Mouse (Mus musculus) c-Kit-positive CD71-positive TER-119-negative erythroid progenitor cells, embryonic 14.5 days (primary cell): ENCODE measurements around the gene Pycr1.
"Not testable (repeated sequence)": the region's sequence is repeated elsewhere in the genome, so short reads cannot be mapped to it uniquely, and the experiment has no call there.

Source experiments
- DNase-seq: peaks from one replicate; pipeline ENCODE4 v3.0.0-alpha.2; 2013; ENCODE audit warnings: low read depth

Pycr1 gene

DNA sequence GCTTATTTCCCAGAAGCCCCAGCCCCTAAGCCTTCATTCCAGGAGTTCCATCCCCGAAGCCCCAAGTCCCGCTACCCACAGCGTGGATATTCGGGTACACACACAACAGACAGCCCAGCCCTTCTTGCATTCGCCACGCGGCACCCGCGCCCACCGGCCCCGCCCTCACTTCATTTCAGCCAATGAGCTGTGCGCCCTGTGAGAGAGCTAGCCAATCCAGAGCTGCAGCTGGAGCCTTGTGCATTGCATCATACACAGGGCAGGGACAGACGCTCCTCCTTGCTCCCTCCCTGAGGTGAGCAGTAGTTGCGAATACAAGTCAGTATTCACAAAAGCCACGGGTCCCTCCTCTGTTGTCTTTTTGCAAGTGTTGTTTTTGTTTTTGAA is at the start of gene Pycr1:
Gene Pycr1, minus strand, starts transcription at position 169 of the 387 bp plus-strand sequence.
- DNase-seq, result peak; percentile 92

DNA sequence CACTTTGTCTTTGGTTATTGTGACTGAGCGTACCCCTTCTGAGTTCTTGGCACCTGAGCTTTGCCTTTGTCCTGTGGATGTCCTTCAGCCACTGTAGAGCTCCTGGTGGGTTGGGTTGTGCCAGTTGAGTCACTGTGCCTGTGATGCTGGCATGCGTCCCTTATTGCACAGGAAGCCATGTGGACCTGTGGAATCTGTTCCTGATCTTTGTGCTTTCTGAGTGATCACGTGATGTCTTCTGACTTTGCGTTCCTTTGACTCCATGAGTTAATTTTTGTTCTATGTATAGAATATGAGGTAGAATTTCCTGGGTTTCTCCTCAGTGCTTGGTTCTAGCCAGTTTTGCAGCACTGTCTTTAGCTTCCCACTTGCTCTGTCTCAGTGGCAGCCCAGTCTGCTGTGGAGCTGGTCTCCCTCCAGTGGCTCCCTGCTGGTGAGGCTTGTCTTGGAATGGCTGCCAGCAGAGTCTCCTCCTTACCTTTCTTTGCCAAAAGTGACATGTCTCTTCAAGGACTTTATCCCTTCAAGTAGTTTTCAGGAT is 49.0 kb upstream of the Pycr1 start:
- DNase-seq, result no peak

DNA sequence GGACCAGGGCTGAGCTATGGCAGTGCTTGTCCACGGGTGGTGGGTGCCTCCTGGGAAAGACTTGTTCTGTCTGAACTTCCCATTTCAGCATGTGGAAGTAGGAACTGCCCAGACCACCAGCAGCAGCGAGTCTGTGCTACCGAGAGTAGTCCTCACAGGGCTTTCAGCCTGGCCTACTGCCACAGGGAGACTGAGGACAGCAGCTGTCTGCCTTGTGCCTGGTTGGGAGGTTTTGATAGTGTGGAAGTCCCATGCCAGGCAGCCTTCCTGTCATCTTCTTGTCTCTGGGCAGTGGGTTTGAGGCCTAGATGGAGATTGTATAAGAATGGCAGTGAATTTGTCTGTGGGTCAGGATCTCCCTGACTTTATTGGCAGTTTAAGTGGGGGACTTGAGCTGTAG is 45.8 kb upstream of the Pycr1 start:
- DNase-seq, result no peak

DNA sequence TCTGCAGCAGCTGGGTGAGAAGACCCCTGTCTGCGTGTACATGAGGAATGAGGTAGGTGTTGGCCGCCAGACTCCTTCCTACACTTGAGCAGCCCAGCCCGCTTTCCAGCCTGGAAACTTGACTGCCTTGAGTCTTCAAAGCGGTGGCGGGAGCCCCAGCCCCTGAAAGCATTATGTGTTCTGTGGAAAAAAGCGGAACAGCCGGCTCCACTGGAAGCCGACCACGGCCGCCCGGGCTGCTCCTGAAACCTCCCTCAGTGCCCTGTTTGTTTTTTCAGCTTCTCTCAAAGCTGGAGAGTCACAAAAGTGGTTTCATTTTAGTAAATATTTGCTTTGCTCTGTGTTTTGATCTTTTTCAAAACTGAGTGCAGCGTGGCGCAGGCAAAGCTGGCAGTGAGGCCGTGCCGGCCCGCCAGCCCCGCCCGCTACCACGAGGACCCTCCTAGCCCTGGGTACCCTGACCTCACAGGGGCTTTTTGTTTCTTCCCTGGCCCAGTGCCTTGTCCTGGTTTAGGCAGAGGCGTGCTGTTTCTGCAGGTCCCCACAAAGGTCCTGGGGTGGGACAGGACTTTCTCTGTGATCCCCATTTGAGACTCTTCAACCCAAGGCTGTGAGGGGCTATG is 43.2 kb upstream of the Pycr1 start:
- DNase-seq, result no peak

DNA sequence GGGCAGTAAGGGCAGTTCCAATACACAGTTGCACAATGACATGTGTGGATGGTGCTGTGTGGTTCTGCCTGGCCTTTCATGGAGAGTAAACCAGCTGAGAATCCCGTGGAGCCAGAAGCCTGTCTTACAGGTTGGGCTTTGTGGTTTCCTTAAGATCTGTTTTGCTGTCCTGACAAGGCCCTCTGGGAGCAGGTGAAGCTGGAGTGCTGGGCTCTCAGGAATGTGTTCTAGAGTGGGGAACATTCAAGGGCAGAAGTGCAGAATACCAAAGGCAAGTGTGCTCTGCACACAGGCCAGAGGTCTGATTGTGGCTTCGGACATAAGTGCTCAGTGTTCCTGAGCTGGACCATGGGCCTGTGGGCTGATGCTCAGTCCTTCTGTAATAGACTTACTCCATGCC is 41.1 kb upstream of the Pycr1 start:
- no peak for DNase-seq

DNA sequence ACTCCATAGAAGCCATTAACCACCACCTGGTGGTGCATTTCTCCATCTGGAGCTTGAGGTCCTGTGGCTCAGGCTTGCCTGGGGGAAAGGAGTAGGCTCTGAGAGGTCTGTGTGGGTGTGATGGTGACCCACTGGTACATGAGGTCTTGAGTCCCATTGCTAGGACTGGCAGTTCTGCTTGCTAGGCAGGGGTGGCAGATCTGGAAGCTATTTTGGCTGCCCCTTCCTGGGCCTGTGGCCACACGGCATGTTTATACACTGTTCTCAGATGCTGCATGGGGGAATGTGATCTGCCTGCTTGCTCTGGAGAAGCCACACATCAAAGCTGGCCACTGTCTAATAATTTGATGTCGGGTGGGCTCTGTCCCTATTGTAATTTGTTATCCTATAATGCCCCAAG is 40.5 kb upstream of the Pycr1 start:
- no peak for DNase-seq

DNA sequence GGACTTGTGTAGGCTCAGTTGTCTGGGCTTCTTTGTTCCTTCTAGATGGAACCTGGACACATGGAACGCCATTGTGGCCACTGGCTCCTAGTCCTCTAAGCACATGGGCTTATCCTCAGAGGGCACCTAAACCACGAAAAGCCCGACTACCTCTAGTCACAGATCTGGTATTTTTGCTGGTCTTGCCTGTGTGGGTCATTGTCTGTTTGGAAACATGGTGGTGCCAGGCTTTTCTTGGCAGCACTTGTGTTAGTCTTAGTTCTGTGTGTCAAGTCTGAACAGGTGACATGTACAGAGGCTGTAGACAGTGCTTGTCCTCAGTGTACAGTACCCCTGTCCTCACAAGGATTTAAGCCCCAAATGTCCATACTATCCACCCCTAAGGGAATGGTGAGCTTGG is 40.0 kb upstream of the Pycr1 start:
- no peak for DNase-seq

DNA sequence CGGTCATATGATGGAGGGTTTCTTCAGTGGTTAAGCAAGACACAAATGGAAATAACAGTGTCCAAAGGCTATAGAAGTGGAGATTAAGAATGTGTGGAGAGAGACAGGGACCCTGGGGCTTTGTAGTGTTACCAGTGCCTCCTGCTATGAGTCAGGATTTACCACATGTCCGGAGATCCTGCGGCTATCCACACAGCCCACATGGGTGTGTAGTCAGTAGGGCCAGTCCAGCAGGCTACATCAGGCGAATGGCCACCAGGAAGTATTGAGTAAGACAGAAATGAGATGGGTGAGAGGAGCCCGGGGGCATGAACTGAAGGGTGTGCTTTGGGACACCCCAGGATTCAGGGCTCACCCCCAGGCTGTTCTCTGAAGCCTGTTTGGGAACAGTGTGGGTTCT is 39.1 kb upstream of the Pycr1 start:
- DNase-seq, result no peak

DNA sequence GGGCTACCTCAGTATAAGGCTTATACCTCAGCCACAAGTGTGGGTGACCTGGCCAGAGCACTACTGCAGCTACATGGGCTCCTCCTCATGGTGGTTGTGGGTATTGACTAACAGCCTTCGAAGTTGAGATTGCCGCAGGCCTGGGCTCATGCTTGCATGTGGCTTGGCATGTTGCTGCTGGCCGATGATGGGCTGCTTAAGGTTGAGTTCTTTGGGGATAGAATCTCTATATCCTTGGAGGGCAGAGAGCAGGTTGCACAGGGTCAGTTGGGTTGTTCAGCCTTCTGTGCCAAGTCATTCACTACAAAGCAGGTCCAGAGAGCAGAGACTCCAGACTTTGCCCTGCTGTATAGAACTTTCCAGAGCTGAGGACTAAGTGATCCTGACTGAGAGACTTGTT is 36.3 kb upstream of the Pycr1 start:
- no peak for DNase-seq

DNA sequence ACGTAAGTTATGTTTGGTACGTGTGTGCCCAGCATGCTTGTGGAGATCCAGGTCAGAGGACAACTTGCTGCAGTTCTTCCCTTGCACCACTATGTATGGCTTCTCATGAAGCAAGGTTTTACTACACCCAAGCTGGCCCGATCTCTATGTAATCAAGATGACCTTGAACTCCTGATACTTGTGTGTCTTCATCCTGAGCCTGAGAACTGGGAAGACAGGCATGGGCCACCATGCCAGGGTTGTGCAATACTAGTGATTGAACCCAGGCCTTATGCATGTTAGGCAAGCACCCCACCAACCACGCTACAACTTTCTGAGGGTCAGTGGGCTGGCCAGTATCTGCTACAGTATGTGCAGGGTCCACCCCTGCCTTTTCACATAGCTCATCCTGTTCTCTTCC is 33.4 kb upstream of the Pycr1 start:
- no peak for DNase-seq

DNA sequence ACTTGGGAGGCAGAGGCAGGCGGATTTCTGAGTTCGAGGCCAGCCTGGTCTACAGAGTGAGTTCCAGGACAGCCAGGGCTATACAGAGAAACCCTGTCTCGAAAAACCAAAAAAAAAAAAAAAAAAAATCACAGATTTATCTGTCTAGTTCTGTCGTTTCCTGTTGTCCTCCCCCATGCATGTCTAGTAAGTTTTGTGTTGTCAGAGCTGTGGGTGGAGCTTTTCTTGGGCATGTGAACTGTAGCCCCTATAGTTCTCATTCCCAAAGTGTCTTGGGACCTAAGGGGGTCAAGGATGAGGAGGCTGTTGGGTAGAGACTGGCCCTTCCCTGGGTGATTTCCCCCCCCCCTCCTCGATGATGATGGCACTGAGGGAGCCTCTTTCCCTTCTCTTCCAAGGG is 32.3 kb upstream of the Pycr1 start:
- not testable (repeated sequence) for DNase-seq

DNA sequence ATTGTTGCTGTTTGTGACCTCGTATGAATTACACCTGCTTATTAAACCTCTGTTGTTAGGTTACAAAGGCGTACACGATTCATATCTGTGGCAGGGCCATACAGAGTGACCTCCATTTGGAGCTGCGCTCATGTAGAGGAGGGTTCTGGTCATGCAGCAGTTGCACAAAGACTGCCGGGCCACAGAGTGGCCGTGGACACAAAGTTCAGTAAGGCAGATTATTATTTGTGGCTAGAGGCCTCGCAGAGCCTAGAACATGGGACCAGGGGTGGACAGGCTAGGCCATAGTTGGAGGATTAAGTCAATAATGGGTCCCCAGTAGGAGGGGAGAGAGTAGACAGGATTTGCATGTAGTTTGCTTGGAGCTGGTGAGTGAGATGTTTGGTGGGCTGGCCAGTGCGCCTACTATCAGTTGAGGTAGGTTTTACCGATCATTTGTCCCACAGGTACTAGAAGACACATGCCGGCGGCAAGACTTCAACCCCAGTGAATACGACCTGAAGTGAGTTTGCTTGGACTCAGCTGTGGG is 30.1 kb upstream of the Pycr1 start:
- DNase-seq, result no peak

DNA sequence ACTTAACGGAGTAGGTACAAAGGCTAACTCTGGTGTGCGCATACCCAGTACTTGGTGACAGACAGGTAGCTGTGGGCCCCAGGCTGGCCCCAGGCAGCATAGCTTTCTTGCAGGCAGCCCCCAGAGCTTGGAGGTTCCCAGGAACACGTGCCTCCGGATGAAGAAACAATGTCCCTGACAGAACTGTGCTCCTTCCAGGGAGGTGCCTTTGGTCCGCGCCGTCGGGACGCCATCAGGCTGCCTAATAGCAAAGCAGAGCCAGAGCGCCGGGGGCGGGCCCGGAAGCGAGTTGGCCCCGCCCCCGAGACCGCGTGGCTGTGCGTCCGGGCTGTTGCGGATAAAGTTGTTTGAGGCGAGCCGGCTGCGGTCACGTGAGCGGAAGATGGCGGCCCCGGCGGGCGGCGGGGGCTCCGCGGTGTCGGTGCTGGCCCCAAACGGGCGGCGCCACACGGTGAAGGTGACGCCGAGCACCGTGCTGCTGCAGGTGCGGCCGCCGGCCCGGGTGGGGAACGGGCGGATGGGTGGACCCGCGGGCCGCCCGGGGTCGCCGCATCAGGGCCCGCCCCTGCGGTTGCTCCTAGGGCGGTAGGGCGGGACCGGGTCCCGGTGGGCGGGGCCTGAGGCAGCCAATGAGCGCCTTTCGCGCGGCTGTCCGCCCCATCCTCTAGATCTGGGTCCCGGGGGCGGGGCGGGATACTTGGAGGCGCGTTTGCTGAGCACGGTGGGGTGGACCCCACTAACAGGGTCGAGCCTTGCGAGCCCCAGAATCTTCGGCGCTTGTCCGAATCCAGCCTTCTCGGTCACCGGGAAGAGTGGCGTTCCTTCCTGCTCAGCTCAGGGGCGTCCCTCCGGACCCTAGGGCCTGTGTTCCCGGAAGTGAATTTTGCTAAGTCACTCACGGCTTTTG is 29.4 kb upstream of the Pycr1 start, which contains the start of gene Aspscr1:
Gene Aspscr1, plus strand, starts transcription at position 287 of the 907 bp plus-strand sequence.
- DNase-seq, result peak; percentile 94

DNA sequence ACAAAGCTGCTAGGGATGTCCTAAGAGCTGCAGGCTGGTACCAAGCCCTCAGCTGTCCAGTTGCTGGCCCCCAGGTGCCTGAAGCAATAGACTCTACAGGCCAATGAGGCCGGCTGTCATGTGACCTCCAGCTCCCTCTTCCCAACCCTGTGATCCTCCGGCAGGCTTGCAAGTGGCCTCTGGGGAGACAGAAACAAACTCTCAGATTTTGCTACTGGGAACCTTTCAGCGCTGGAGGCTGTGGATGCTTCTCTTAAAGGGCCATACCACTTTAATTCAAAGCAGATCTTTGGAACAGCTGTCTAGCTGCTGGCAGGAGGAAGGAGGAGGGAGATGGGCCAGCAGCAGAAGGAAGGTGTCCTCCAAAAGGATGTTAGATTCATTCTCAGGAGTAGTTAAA is 23.0 kb upstream of the Pycr1 start:
- no peak for DNase-seq

DNA sequence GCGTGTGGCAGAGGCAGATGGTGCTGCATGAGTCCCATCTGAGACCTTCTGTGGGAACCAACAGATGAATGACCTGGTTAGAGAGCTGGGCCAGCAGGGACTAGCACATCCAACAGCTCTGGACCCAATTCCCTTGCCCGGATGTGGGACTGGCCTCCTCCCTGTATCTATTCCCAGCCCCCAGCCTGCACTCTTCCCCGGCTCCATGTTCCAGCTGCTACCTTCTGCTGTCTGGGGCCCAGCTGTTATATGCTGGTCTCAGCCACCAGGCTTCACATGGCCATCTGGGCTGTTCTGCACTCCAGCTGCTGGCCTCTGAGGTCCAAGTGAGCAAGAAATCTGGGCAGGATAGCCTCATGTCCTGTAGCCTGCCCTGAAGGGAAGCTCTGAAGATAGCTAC is 21.8 kb upstream of the Pycr1 start:
- no peak for DNase-seq

DNA sequence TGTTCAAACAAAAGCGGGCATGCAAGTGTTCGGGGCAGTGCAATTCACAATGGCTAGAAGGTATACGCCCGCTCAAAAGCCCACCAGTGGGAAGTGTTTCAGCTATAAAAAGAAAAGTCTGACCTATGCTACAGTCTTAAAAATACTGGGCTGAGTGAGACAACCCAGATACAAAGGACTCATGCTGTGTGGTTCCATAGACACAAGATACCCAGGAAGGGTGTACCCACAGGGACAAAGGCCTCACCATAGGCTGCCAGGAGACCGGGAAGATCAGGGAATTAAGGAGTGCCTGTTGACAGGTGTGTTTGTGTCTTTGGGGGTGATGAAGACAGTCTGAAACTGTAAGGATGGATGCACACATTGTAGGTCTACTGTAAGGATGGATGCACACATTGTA is 20.1 kb upstream of the Pycr1 start:
- DNase-seq, result no peak

DNA sequence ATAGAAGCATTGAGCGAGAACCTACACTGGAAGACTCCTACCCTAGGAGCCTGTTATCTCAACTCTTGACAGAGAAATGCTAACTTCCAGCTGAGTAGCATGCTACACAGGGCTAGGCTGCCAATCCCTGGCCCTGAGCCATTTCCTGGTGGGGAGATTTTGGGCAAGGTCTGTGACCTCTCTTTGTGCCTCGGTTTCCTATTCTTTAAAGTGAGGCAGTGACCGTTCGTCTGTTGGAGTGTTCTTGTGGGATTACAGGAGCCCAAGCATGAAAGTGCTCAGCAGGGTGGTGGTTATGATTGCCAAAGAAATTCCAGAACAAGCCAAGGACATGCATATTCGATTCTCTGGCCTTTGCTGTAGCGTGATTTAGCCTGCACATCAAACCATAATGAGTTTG is 19.2 kb upstream of the Pycr1 start:
- DNase-seq, result no peak

DNA sequence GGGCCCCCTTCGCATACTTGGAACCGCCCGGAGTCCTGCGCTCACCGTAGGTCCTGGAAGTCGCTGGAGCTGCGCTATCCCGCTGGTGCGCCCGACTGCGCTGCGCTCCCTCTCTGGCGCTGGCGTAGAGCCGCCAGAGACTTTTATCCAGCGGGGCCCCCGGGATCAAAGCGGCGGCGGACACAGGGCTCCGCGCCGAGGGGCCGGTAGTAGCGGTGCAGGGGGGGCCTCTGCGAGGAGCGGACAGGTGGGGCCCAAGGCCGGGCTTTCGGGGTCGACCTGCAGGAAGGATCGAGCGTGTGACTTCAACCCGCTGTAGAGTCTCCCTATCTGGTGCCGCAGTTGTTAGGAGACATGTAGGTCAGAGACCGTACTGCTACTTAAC is 17.5 kb upstream of the Pycr1 start, which contains the start of gene Notum:
Gene Notum, minus strand, starts transcription at position 100 of the 385 bp plus-strand sequence.
- no peak for DNase-seq

DNA sequence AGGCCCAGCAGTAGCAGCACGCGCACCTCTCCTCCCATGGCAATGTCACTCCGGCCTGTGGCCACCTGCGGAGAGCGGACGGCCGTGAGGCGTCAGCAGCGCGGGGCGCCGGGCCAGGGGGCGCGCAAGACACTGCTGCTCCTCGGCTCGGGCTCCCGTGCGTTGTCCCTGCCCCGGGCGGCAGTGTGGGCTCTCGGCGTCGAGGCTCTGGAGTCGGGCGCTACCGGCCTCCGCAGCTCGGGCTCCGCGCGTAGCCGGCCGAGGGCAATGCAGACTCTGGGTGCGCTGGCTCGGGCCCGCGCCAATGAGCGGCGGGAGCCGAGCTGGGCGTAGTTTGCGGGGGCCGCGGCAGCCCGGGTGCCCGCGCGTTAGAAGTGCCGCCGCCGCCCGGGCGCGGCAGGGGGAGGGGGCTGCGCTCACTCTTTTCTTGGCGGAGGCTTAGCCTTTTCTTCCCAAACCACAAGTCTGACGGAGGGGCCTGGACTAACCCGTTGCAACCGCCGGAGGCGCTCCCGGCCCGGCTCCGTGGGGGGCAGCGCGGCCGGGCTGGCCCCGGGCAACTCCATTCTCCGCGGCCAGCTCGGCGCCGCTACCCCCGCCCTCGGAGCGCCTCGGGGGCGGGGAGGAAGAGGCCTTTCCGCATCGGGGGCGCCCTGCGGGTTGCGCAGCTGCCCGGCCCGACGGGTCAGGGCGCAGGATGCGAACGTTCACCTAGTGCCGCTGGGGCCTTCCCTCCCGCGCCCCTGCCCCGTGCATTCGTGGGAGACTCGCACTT is 16.9 kb upstream of the Pycr1 start:
- DNase-seq, result no peak

DNA sequence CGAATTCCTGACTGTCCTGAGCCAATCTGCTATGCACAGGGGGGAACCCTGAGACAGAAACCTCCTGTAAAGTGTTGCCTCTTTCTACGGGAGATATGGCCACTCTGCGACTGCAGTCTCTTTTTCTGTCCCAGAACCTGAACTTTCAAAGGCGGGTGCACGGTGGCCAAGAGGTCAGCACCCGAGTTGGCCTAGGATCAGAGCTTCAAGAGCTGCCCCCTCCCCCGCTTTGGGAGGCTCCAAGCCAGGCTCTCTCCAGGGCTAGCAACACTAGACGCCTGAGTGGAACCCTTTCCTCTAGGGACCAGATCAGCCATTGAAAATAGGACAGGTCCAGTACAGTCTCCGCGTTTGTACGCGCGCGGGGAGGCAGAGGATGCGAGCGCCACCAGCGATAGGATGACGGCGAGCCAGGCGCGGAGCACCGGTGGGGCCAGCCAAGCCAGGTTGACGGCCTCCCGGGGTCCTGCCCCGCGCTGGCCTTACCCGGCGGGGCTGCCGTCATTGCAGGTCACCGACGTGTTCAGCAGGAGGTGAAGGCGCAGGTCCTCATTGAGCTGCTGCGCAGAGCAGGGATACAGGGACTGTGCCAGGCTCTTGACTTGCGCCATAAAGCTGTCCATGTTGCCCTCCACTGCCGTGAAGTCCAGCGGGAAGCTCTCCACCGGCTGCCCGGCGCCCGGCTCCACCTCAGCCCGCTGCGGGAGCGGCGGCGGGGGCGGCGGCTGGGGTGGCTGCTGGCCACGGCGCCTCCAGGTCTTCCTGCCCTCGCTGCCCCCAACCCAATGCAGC is 16.1 kb upstream of the Pycr1 start:
- DNase-seq, result no peak

DNA sequence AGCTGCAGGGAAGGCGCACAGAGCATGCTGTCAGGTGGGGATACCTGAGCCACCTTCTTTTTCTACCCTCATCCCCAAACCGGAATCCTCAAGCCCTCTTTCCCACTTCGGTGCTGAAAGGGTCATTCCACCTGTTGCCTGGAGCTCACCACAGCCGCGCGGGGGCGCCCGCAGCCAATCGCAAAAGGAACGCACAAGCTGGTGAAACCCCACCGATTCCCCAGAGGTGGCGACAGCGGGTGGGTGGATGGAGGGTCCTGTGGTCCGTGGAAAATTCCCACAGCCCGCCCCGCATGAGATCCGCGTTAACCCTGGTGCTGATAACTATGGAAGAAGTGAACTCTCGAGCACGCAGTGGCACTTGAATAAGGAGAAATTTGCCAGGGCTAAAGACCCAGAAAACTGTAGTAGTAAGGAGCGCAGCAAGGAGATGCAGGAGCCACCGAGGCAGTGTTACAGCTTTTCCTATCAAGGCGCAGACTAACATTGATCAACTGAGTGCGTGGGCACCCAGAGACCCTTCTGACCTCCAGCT is 15.4 kb upstream of the Pycr1 start:
- DNase-seq, result peak; percentile 52
